ENCODE assay signal across 8 mouse cellular contexts in genomic region chr17:59012421-59013090, GRCm38 (mm10). TPM values are rescaled to one million over a fixed set of nuclear protein-coding genes. Genes with fewer than 3 reads are reported as not detected.
DNase-seq lines count a peak whose midpoint lies in the region; ATAC-seq lines count a peak whose summit lies in the region.

No protein-coding gene starts in this region.

- intact Hi-C loops in heart, postnatal 25 days (cut with DNase I), result no loop called here

- peak overlapping the region; percentile 84 for H3K9ac ChIP-seq in heart, embryonic 12.5 days
- H3K9ac ChIP-seq in kidney, embryonic 14.5 days (ENCODE audit: low read depth, low read length), result peak overlapping the region; percentile 69

- H3K27ac ChIP-seq in heart, embryonic 12.5 days (ENCODE audit: poor library complexity, severe bottlenecking), result peak overlapping the region; percentile 56; the same call in 1 of the 2 replicates
- H3K27ac ChIP-seq in forebrain, embryonic 10.5 days, result peak overlapping the region; percentile 93
- peak overlapping the region; percentile 62; the same call in 1 of the 2 replicates for H3K27ac ChIP-seq in kidney, embryonic 14.5 days (ENCODE audit: low read depth, low read length)
- H3K27ac ChIP-seq in midbrain, embryonic 10.5 days (replicated peaks), result peak overlapping the region; percentile 88

- H3K4me1 ChIP-seq in heart, embryonic 12.5 days (replicated peaks), result 0 out of 2 replicates have a peak, but pooled peaks cover 2% of the 10 kb centered on the region
- H3K4me1 ChIP-seq in forebrain, embryonic 10.5 days, result peaks cover 24% of the 10 kb centered on the region
- no peaks in the 10 kb centered on the region for H3K4me1 ChIP-seq in kidney, embryonic 14.5 days (ENCODE audit: control insufficient read depth, insufficient read depth, low read length)
- peaks cover 12% of the 10 kb centered on the region for H3K4me1 ChIP-seq in midbrain, embryonic 10.5 days

- H3K9me3 ChIP-seq in heart, embryonic 12.5 days (replicated peaks), result no peaks in the 10 kb centered on the region
- H3K9me3 ChIP-seq in forebrain, embryonic 10.5 days, result no peaks in the 10 kb centered on the region
- H3K9me3 ChIP-seq in kidney, embryonic 14.5 days (ENCODE audit: control insufficient read depth, low read length), result no peaks in the 10 kb centered on the region
- no peaks in the 10 kb centered on the region for H3K9me3 ChIP-seq in midbrain, embryonic 10.5 days (replicated peaks)

- peak; percentile 73; the same call in 1 of the 2 replicates for ATAC-seq in heart, embryonic 12.5 days (ENCODE audit: insufficient number of reproducible peaks, low FRiP score)
- ATAC-seq in kidney, embryonic 14.5 days (ENCODE audit: low FRiP score, low TSS enrichment), result peak; percentile 71; the same call in 1 of the 2 replicates

- no peaks in the 10 kb centered on the region for H3K27me3 ChIP-seq in heart, embryonic 12.5 days (replicated peaks)
- no peaks in the 10 kb centered on the region for H3K27me3 ChIP-seq in forebrain, embryonic 10.5 days (ENCODE audit: poor library complexity, severe bottlenecking)
- H3K27me3 ChIP-seq in kidney, embryonic 14.5 days (ENCODE audit: control insufficient read depth, insufficient read depth, low read length), result no peaks in the 10 kb centered on the region
- no peaks in the 10 kb centered on the region for H3K27me3 ChIP-seq in midbrain, embryonic 10.5 days (ENCODE audit: low read depth, poor library complexity, severe bottlenecking)

- H3K4me2 ChIP-seq in heart, embryonic 12.5 days, result peak overlapping the region; percentile 88
- peak overlapping the region; percentile 72 for H3K4me2 ChIP-seq in kidney, embryonic 14.5 days (replicated peaks; ENCODE audit: low read depth, low read length)

- H3K4me3 ChIP-seq in heart, embryonic 12.5 days, result peak overlapping the region; percentile 95
- peak overlapping the region; percentile 66 for H3K4me3 ChIP-seq in forebrain, embryonic 10.5 days
- H3K4me3 ChIP-seq in kidney, embryonic 14.5 days (ENCODE audit: low read length), result peak overlapping the region; percentile 81
- peak overlapping the region; percentile 75 for H3K4me3 ChIP-seq in midbrain, embryonic 10.5 days

- WGBS in heart, embryonic 12.5 days, result 13% methylated on average over 15 of the region's 15 CpGs
- 11% methylated on average over 15 of the region's 15 CpGs for WGBS in forebrain, embryonic 10.5 days
- WGBS in kidney, embryonic 14.5 days, result 10% methylated on average over 15 of the region's 15 CpGs
- 14% methylated on average over 15 of the region's 15 CpGs for WGBS in midbrain, embryonic 10.5 days

- H3K36me3 ChIP-seq in heart, embryonic 12.5 days, result no peaks in the 10 kb centered on the region
- H3K36me3 ChIP-seq in forebrain, embryonic 10.5 days (replicated peaks), result 0 out of 2 replicates have a peak, but pooled peaks cover 4% of the 10 kb centered on the region
- no peaks in the 10 kb centered on the region for H3K36me3 ChIP-seq in kidney, embryonic 14.5 days (ENCODE audit: control insufficient read depth, insufficient read depth, low read length)
- 0 out of 2 replicates have a peak, but pooled peaks cover 3% of the 10 kb centered on the region for H3K36me3 ChIP-seq in midbrain, embryonic 10.5 days

- DNase-seq in heart, postnatal 25 days (ENCODE audit: low spot score), result no peak
- DNase-seq in adrenal gland, adult 8-10 months, result peak; percentile 45
- DNase-seq in forebrain, embryonic 10.5 days (ENCODE audit: extremely low spot score, low spot score), result peak; percentile 53
- no peak for DNase-seq in midbrain, embryonic 10.5 days (ENCODE audit: low spot score)
- DNase-seq in layer of hippocampus, adult 8-10 months (ENCODE audit: low spot score in 2 of 2), result no peak
- DNase-seq in spleen, adult 12 weeks (ENCODE audit: low spot score), result no peak

RNA-seq across cellular contexts. Expression of gene Nudt12, which starts 0.6 kb away (rescaled TPM):
- 7.6 and 7.8 TPM in 2 replicates for polyA plus RNA-seq in heart, embryonic 12.5 days (2016; fragmentation: Nextera tagmentation; extraction: Ambion mirVana)
- total RNA-seq in heart, postnatal 25 days (2021), result 10 to 100 TPM; 11.9 to 13.0 TPM
- 10 to 100 TPM; 47.6 to 71.1 (median 65.5) TPM for total RNA-seq in adrenal gland, adult 8-10 months (2022)
- 7.9 and 8.9 TPM in 2 replicates for polyA plus RNA-seq in forebrain, embryonic 10.5 days (2016; fragmentation: Nextera tagmentation; extraction: Ambion mirVana)
- polyA plus RNA-seq in kidney, embryonic 14.5 days (2014; fragmentation: Nextera tagmentation; extraction: Ambion mirVana), result 6.5 and 10.2 TPM in 2 replicates
- 8.0 and 8.9 TPM in 2 replicates for polyA plus RNA-seq in midbrain, embryonic 10.5 days (2016; fragmentation: Nextera tagmentation; extraction: Ambion mirVana)
- 10 to 100 TPM; 10.6 to 15.3 (median 12.4) TPM for total RNA-seq in layer of hippocampus, adult 8-10 months (2022)

RNA-seq across cellular contexts. Expression of gene Pdzph1, which starts 21.4 kb away (rescaled TPM):
- polyA plus RNA-seq in heart, embryonic 12.5 days (2016; fragmentation: Nextera tagmentation; extraction: Ambion mirVana), result not detected in 2 replicates
- total RNA-seq in heart, postnatal 25 days (2021), result not detected
- total RNA-seq in adrenal gland, adult 8-10 months (2022), result under 1 TPM in 2 of 4 experiments, not detected in 2; 0.16 to 0.68 TPM
- 20.2 and 24.2 TPM in 2 replicates for polyA plus RNA-seq in forebrain, embryonic 10.5 days (2016; fragmentation: Nextera tagmentation; extraction: Ambion mirVana)
- 0.23 and 0.31 TPM in 2 replicates for polyA plus RNA-seq in kidney, embryonic 14.5 days (2014; fragmentation: Nextera tagmentation; extraction: Ambion mirVana)
- polyA plus RNA-seq in midbrain, embryonic 10.5 days (2016; fragmentation: Nextera tagmentation; extraction: Ambion mirVana), result 32.3 and 35.5 TPM in 2 replicates
- 1 to 10 TPM; 1.4 to 3.8 (median 2.2) TPM for total RNA-seq in layer of hippocampus, adult 8-10 months (2022)

Comparison
In these comparisons a context has a peak if more than half of its experiments do, and no peak if none do; other contexts are left out.
1. DNase-seq: peak in adrenal gland, adult 8-10 months (single experiment) and forebrain, embryonic 10.5 days (single experiment); none in heart, postnatal 25 days (single experiment), midbrain, embryonic 10.5 days (single experiment), layer of hippocampus, adult 8-10 months (0 of 2) and spleen, adult 12 weeks (single experiment).
2. RNA of gene Pdzph1, which starts 21.4 kb away (polyA plus RNA-seq): 32.3 to 35.5 TPM in midbrain, embryonic 10.5 days and 20.2 to 24.2 TPM in forebrain, embryonic 10.5 days; 0.23 to 0.31 TPM in kidney, embryonic 14.5 days and not detected in heart, embryonic 12.5 days; every median in the first group is over 10 times any median in the second.
3. Peak in every context shown above with its lines, with median percentiles within 50 percentile points of each other: H3K27ac ChIP-seq and H3K4me3 ChIP-seq.